Mouse (Mus musculus): ENCODE results near the gene 5830473C10Rik. TPM values are rescaled to one million over a fixed set of nuclear protein-coding genes. Genes with fewer than 3 reads are reported as not detected.
"Not testable (repeated sequence)": the region's sequence is repeated elsewhere in the genome, so short reads cannot be mapped to it uniquely, and the experiment has no call there.

The 5830473C10Rik gene
- polyA plus RNA-seq, 1 experiment from 2014 or later = not detected

DNA sequence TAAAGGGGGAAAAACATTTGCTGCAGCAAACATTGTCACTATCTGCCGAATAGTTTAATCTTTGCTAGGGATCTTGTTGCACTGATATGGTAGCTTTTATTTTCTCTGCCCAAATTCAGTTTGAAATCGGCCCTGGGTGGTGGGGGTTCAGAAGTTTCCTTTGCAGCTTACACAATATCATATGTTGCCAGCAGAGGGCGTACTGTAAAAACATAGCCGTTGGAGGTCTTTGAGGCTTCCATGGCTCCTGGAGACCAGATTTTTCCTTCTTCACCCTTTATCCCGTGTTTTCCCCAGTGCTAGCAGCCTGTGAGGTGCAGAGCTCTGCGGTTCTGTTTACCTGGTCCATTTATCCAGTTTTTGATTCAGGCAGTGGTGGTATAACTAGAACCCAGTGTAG is 40.6 kb downstream of the 5830473C10Rik start:
- H3K9me3 ChIP-seq (ENCODE audit: control insufficient read depth, low read length) = no peaks in the 10 kb centered on the region
- no peaks in the 10 kb centered on the region for H3K27me3 ChIP-seq (ENCODE audit: control insufficient read depth, insufficient read depth, low read length)
- no peak overlapping the region for H3K27ac ChIP-seq (replicated peaks)
- H3K36me3 ChIP-seq (ENCODE audit: control insufficient read depth, insufficient read depth, low read length) = no peaks in the 10 kb centered on the region
- no peaks in the 10 kb centered on the region; the same call in 1 of the 2 replicates for H3K4me1 ChIP-seq (replicated peaks; ENCODE audit: control insufficient read depth, insufficient read depth)
- H3K4me3 ChIP-seq (ENCODE audit: low read depth, low read length) = no peak overlapping the region
- TF ChIP-seq EP300 (optimal IDR thresholded peaks at IDR 0.05) (no peak), CTCF (IDR thresholded peaks at IDR 0.05; ENCODE audit: low read depth) (peak; percentile 83)
- DNase-seq (ENCODE audit: low spot score) = peak; percentile 48
- WGBS = 15% methylated on average over 6 of the region's 6 CpGs
- H3K4me2 ChIP-seq (replicated peaks; ENCODE audit: low read depth) = no peak overlapping the region
- 0 out of 2 replicates have a peak, but pooled peaks have one; percentile 3 for ATAC-seq (ENCODE audit: low FRiP score, low TSS enrichment)
- H3K9ac ChIP-seq (ENCODE audit: low read length) = no peak overlapping the region

DNA sequence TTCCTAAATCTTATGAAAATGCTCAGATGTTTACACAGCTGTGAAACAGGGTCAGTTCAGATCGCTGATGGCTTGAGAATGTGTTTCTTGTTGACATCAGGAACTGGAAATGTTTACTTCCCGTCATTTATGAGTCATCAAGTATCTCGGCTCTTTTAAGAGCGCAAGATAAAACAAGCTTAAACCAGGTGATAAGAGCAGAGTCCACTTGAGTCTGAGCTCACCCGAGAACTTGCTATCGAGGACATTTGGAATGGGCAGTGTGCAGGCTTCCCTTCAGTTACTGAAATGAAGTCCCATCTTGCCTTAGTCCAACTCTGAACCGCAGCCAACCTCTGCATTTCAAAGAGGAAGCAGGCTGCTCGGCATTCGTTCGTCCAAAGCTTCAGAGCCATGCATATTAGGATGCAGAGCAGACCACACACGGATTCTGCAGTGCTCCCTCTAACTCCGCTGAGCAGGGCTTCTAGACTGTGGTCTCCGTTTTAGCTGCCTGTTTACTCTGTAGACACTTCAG is 42.6 kb downstream of the 5830473C10Rik start:
- H3K4me3 ChIP-seq (ENCODE audit: low read depth, low read length) = 0 out of 2 replicates have a peak overlapping the region, but pooled peaks have one; percentile 1
- ATAC-seq (ENCODE audit: low FRiP score, low TSS enrichment) (peak; percentile 76), DNase-seq (ENCODE audit: low spot score) (no peak)
- WGBS = 10% methylated on average over 13 of the region's 13 CpGs
- peak overlapping the region; percentile 33 for H3K4me2 ChIP-seq (replicated peaks; ENCODE audit: low read depth)
- TF ChIP-seq EP300 (optimal IDR thresholded peaks at IDR 0.05) = no peak
- TF ChIP-seq CTCF (IDR thresholded peaks at IDR 0.05; ENCODE audit: low read depth) = no peak
- H3K27ac ChIP-seq (replicated peaks) = no peak overlapping the region
- H3K9ac ChIP-seq (ENCODE audit: low read length) = no peak overlapping the region
- no peaks in the 10 kb centered on the region for H3K27me3 ChIP-seq (ENCODE audit: control insufficient read depth, insufficient read depth, low read length)
- H3K4me1 ChIP-seq (replicated peaks; ENCODE audit: control insufficient read depth, insufficient read depth) = no peaks in the 10 kb centered on the region; the same call in 1 of the 2 replicates
- H3K9me3 ChIP-seq (ENCODE audit: control insufficient read depth, low read length) = no peaks in the 10 kb centered on the region
- no peaks in the 10 kb centered on the region for H3K36me3 ChIP-seq (ENCODE audit: control insufficient read depth, insufficient read depth, low read length)

DNA sequence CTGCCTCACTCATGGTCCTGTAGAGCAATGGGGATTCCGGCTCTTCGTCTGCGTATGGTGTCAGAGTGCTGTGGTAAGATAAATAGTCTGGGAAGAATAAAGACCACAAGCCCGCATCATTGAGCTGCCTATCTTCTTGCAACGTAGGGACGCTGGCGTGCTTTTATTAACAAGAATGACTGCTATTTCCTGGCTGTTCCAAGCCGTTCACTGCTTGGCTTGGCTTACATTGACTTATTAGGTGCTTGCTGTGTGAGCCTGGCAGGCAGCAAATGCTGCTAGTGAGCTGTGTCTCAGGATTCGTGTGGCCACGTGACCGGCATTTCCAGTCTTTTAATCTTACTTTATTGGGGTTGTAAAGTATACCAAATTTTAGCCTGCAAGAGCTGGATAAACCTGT is 48.0 kb downstream of the 5830473C10Rik start:
- Histone ChIP-seq H3K36me3 (ENCODE audit: control insufficient read depth, insufficient read depth, low read length) (no peaks in the 10 kb centered on the region), H3K4me1 (replicated peaks; ENCODE audit: control insufficient read depth, insufficient read depth) (no peaks in the 10 kb centered on the region), H3K27ac (replicated peaks) (no peak overlapping the region), H3K9ac (ENCODE audit: low read length) (no peak overlapping the region), H3K4me3 (ENCODE audit: low read depth, low read length) (no peak overlapping the region), H3K4me2 (replicated peaks; ENCODE audit: low read depth) (no peak overlapping the region), H3K27me3 (ENCODE audit: control insufficient read depth, insufficient read depth, low read length) (no peaks in the 10 kb centered on the region), H3K9me3 (ENCODE audit: control insufficient read depth, low read length) (no peaks in the 10 kb centered on the region)
- ATAC-seq (ENCODE audit: low FRiP score, low TSS enrichment) (no peak), DNase-seq (ENCODE audit: low spot score) (no peak)
- TF ChIP-seq EP300 (optimal IDR thresholded peaks at IDR 0.05) (no peak), CTCF (IDR thresholded peaks at IDR 0.05; ENCODE audit: low read depth) (no peak)
- WGBS = 39% methylated on average over 11 of the region's 11 CpGs

DNA sequence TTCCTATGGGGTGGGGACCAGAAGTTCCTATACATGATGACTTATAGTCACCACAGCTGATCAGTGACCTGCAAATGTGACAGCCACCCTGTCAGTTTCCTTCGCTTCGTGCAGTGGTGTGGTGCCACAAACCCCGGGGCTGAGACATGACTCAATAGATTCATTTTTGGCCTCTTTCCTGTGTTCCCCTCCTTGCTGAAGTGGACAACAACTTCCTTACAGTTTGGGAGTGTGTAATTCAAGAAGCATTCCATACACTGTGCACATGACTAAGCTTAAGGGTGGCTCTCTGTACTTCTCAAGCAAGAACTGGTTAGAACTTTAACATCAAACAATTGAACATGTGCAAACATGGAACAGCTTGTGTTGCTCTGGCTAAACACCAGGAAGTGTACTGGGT is 50.5 kb downstream of the 5830473C10Rik start:
- no peaks in the 10 kb centered on the region for H3K4me1 ChIP-seq (replicated peaks; ENCODE audit: control insufficient read depth, insufficient read depth)
- WGBS = 54% methylated on average over 3 of the region's 3 CpGs
- H3K9me3 ChIP-seq (ENCODE audit: control insufficient read depth, low read length) = no peaks in the 10 kb centered on the region
- peak overlapping the region; percentile 45 for H3K27ac ChIP-seq (replicated peaks)
- H3K36me3 ChIP-seq (ENCODE audit: control insufficient read depth, insufficient read depth, low read length) = no peaks in the 10 kb centered on the region
- H3K27me3 ChIP-seq (ENCODE audit: control insufficient read depth, insufficient read depth, low read length) = no peaks in the 10 kb centered on the region
- H3K4me3 ChIP-seq (ENCODE audit: low read depth, low read length) = no peak overlapping the region
- no peak for TF ChIP-seq EP300 (optimal IDR thresholded peaks at IDR 0.05)
- TF ChIP-seq CTCF (IDR thresholded peaks at IDR 0.05; ENCODE audit: low read depth) = no peak
- peak; percentile 90 for ATAC-seq (ENCODE audit: low FRiP score, low TSS enrichment)
- no peak overlapping the region for H3K4me2 ChIP-seq (replicated peaks; ENCODE audit: low read depth)
- no peak overlapping the region for H3K9ac ChIP-seq (ENCODE audit: low read length)
- no peak for DNase-seq (ENCODE audit: low spot score)

DNA sequence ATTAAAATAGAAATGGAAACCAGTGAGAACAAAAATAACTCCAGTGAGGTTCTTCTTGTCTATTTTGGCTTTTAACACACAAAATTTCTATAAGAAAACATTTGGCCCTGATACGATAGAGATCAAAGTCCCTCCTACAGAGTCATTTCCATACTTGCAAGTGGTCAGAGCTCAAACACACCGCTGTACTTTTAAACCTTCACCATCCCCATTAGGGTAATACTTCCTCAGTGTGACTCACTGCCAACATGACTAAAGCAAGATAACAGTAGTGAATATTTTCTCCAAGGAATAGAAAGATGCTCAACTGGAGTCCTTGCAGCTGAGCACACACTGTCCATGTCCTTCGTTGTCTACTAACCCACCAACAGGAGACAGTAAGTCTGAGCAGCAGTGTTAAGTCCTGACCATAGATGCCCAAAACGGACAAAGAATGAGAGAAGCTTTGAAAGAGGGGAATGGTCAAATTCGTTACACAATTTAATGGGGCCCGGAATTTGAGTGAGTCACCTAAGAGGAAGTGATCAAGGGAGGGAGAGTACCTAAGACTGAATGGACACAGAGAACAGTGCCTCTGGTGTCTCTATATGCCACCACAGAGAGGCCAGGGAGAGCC is 51.2 kb downstream of the 5830473C10Rik start:
- Histone ChIP-seq H3K4me3 (ENCODE audit: low read depth, low read length) (no peak overlapping the region), H3K4me1 (replicated peaks; ENCODE audit: control insufficient read depth, insufficient read depth) (no peaks in the 10 kb centered on the region), H3K36me3 (ENCODE audit: control insufficient read depth, insufficient read depth, low read length) (no peaks in the 10 kb centered on the region), H3K9me3 (ENCODE audit: control insufficient read depth, low read length) (no peaks in the 10 kb centered on the region), H3K27ac (replicated peaks) (peak overlapping the region; percentile 78), H3K4me2 (replicated peaks; ENCODE audit: low read depth) (no peak overlapping the region), H3K27me3 (ENCODE audit: control insufficient read depth, insufficient read depth, low read length) (no peaks in the 10 kb centered on the region), H3K9ac (ENCODE audit: low read length) (no peak overlapping the region)
- DNase-seq (ENCODE audit: low spot score) (peak; percentile 31), ATAC-seq (ENCODE audit: low FRiP score, low TSS enrichment) (peak; percentile 89)
- TF ChIP-seq EP300 (optimal IDR thresholded peaks at IDR 0.05) (no peak), CTCF (IDR thresholded peaks at IDR 0.05; ENCODE audit: low read depth) (no peak)
- WGBS = 55% methylated on average over 6 of the region's 6 CpGs

DNA sequence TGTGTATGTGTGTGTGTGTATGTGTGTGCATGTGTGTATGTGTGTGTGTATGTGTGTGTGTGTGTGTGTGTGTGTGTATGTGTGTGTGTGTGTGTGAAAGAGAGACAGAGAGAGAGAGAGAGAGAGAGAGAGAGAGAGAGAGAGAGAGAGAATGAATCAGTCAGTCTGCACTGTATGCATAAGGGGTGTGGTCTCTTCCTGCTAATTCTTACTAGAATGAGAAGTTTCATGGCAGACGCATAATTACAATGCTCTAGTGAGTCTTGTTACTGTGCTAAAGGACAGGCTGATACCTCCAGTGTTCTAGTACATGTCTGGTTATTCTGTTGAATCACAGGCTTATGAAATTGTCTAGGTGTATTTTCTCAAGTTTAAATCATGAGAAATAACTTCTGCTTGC is 51.8 kb downstream of the 5830473C10Rik start:
- H3K4me3 ChIP-seq (ENCODE audit: low read depth, low read length); H3K9ac ChIP-seq (ENCODE audit: low read length); H3K27me3 ChIP-seq (ENCODE audit: control insufficient read depth, insufficient read depth, low read length); H3K36me3 ChIP-seq (ENCODE audit: control insufficient read depth, insufficient read depth, low read length); H3K4me1 ChIP-seq (replicated peaks; ENCODE audit: control insufficient read depth, insufficient read depth); H3K9me3 ChIP-seq (ENCODE audit: control insufficient read depth, low read length); DNase-seq (ENCODE audit: low spot score); H3K4me2 ChIP-seq (replicated peaks; ENCODE audit: low read depth): not testable (repeated sequence)
- 61% methylated on average over 1 of the region's 1 CpGs for WGBS
- peak overlapping the region; percentile 78; the same call in 1 of the 2 replicates for H3K27ac ChIP-seq (replicated peaks)
- peak; percentile 84 for ATAC-seq (ENCODE audit: low FRiP score, low TSS enrichment)
